Mouse (Mus musculus) embryonic fibroblast, embryonic 13.5 days (primary cell): ENCODE measurements around the gene Popdc2.

ENCODE experiments used
- CTCF ChIP-seq: IDR thresholded peaks from 2 replicates; pipeline ENCODE4 v1.5.1; 2011; ENCODE audit warnings: mild to moderate bottlenecking, control low read depth, low read length, moderate library complexity, borderline replicate concordance; ENCODE audit not compliant: insufficient read depth
- POLR2A ChIP-seq: IDR thresholded peaks from 2 replicates; pipeline ENCODE4 v1.6.1; 2011; ENCODE audit warnings: low read depth, mild to moderate bottlenecking, control low read depth, low read length, moderate library complexity

GRCm38 (mm10) chr16:38394191-38394618 is 32.2 kb downstream of the Popdc2 start:
- TF ChIP-seq POLR2A (no peak), CTCF (no peak)
